Mouse (Mus musculus): ENCODE results near the gene Gm20379. TPM values are rescaled to one million over a fixed set of nuclear protein-coding genes. Genes with fewer than 3 reads are reported as not detected.

Gm20379 gene
- total and polyA plus RNA-seq, 3 experiments: not detected

DNA sequence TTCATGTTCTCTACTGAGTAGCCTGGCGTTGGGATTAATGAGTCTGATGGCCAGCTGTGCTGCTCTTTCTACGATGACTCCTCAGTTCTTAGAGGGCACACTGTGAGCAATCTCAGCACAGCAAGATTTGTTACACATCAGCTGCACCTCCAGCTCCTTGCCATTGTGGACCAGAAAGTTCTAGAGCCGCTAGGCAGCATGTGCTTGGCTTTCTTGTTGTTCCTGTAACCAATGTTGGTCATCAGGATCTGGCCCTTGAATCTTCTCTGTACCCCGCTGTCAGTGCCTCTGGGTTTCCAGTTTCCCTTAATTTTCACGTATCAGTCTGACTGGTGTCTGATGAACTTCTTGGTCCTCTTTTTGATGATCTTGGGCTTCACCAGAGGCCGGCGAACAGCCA lies 50.6 kb downstream of the Gm20379 start:
- no peak for TF ChIP-seq GATA2 (IDR thresholded peaks at IDR 0.05; ENCODE audit: borderline replicate concordance, low read depth, low read length)
- TF ChIP-seq CTCF (IDR thresholded peaks at IDR 0.05; ENCODE audit: low read depth, low read length): no peak
- TF ChIP-seq POLR2AphosphoS5 (IDR thresholded peaks at IDR 0.05; ENCODE audit: insufficient replicate concordance, low read depth, low read length): no peak
- TF ChIP-seq TAL1 (conservative IDR thresholded peaks at IDR 0.05; ENCODE audit: low read depth, low read length): no peak
- no peak for TF ChIP-seq GATA1 (IDR thresholded peaks at IDR 0.05; ENCODE audit: borderline replicate concordance, low read length)
- no peaks in the 10 kb centered on the region for H3K9me3 ChIP-seq (replicated peaks)
- no peaks in the 10 kb centered on the region for H3K27me3 ChIP-seq (ENCODE audit: insufficient read depth, low read length)
- ATAC-seq (ENCODE audit: extremely low read depth, insufficient number of reproducible peaks, low FRiP score, poor library complexity, severe bottlenecking) (no peak), DNase-seq (ENCODE audit: low spot score) (no peak)
- H3K4me1 ChIP-seq (ENCODE audit: insufficient read depth, low read depth, low read length): peaks cover 32% of the 10 kb centered on the region
- H3K4me3 ChIP-seq (ENCODE audit: low read depth, low read length): peak overlapping the region; percentile 92; the same call in 1 of the 2 replicates
- peaks cover 63% of the 10 kb centered on the region for H3K36me3 ChIP-seq (replicated peaks)

Other genes starting within 250 kb of the Gm20379 start
- not detected in 2 replicates for gene Rasgrf2, start 174.3 kb upstream of the Gm20379 start, total RNA-seq (2014; fragmentation: Nextera tagmentation)
- 0.22 TPM in 1 of 2 replicates, not detected in the other for gene Rasgrf2, start 174.3 kb upstream of the Gm20379 start, total RNA-seq (2017)
- gene Rasgrf2, start 174.3 kb upstream of the Gm20379 start, polyA plus RNA-seq (2012): 0.01 TPM in 1 of 2 replicates, not detected in the other
- gene Dhfr, start 48.7 kb downstream of the Gm20379 start, total RNA-seq (2014; fragmentation: Nextera tagmentation): 24.2 and 30.5 TPM in 2 replicates
- 26.5 and 27.1 TPM in 2 replicates for gene Dhfr, start 48.7 kb downstream of the Gm20379 start, total RNA-seq (2017)
- 1.1 and 1.2 TPM in 2 replicates for gene Dhfr, start 48.7 kb downstream of the Gm20379 start, polyA plus RNA-seq (2012)
- 39.0 and 44.4 TPM in 2 replicates for gene Msh3, start 49.0 kb downstream of the Gm20379 start, total RNA-seq (2014; fragmentation: Nextera tagmentation)
- gene Msh3, start 49.0 kb downstream of the Gm20379 start, total RNA-seq (2017): 43.7 and 49.1 TPM in 2 replicates
- 33.1 and 33.5 TPM in 2 replicates for gene Msh3, start 49.0 kb downstream of the Gm20379 start, polyA plus RNA-seq (2012)
- not detected in 2 replicates for gene Ankrd34b, start 119.9 kb downstream of the Gm20379 start, total RNA-seq (2014; fragmentation: Nextera tagmentation)
- 0.05 TPM in 1 of 2 replicates, not detected in the other for gene Ankrd34b, start 119.9 kb downstream of the Gm20379 start, total RNA-seq (2017)
- not detected in 2 replicates for gene Ankrd34b, start 119.9 kb downstream of the Gm20379 start, polyA plus RNA-seq (2012)
- not detected in 2 replicates for gene Fam151b, start 178.0 kb downstream of the Gm20379 start, total RNA-seq (2014; fragmentation: Nextera tagmentation)
- 0.11 TPM in 1 of 2 replicates, not detected in the other for gene Fam151b, start 178.0 kb downstream of the Gm20379 start, total RNA-seq (2017)
- not detected in 2 replicates for gene Fam151b, start 178.0 kb downstream of the Gm20379 start, polyA plus RNA-seq (2012)
- 31.1 and 40.0 TPM in 2 replicates for gene Zfyve16, start 224.9 kb downstream of the Gm20379 start, total RNA-seq (2014; fragmentation: Nextera tagmentation)
- gene Zfyve16, start 224.9 kb downstream of the Gm20379 start, total RNA-seq (2017): 11.9 and 15.5 TPM in 2 replicates
- 0.67 and 1.0 TPM in 2 replicates for gene Zfyve16, start 224.9 kb downstream of the Gm20379 start, polyA plus RNA-seq (2012)

Measured in G1E (cell line).